Mouse (Mus musculus): ENCODE measurements around the gene Exph5.

GRCm38 (mm10) chr9:53328203-53328602 lies 26.7 kb downstream of the Exph5 start:
- TF ChIP-seq CTCF (IDR thresholded peaks at IDR 0.05; ENCODE audit: low read depth, low read length) (no peak), POLR2A (IDR thresholded peaks at IDR 0.05; ENCODE audit: extremely low read depth, insufficient read depth, low read length) (no peak)

All from liver, adult 2 months (tissue).